Mouse (Mus musculus) stomach, postnatal 0 days (tissue): ENCODE data around the gene Trmt6.

Experiments used
- CTCF ChIP-seq: IDR thresholded peaks from 2 replicates; pipeline ENCODE4 v1.5.1; 2016; ENCODE audit warnings: antibody characterized with exemption, low read depth, mild to moderate bottlenecking, moderate library complexity
- EP300 ChIP-seq: optimal IDR thresholded peaks from 2 replicates; pipeline ENCODE3; 2016; ENCODE audit warnings: antibody characterized with exemption

GRCm38 (mm10) chr2:132848361-132848760, 32.5 kb upstream of the Trmt6 start:
- no peak for TF ChIP-seq CTCF
- no peak for TF ChIP-seq EP300
